Mouse (Mus musculus) megakaryocyte-erythroid progenitor cell, adult 5-6 weeks (primary cell): ENCODE measurements around the gene 1700021F07Rik. TPM values are rescaled to one million over a fixed set of nuclear protein-coding genes. Genes with fewer than 3 reads are reported as not detected.
A peak's percentile ranks its signal among the peaks of the same experiment; 100 is the strongest.

Experiments
- ATAC-seq: replicated peaks from 2 replicates; pipeline ENCODE4 v1.8.0; 2016; ENCODE audit warnings: mild to moderate bottlenecking, inconsistent platforms; ENCODE audit not compliant: severe bottlenecking, poor library complexity, low FRiP score, low TSS enrichment
- total RNA-seq, 2 experiments: library from RNA; stranded (forward) in 1 of 2; stranded (reverse) in 1 of 2; fragments of 200-1000, 215-1000 nt in 1 of 2; fragments of >200 nt in 1 of 2; fragmentation: Nextera tagmentation in 1 of 2; gene quantifications; 2 replicates each; pipeline ENCODE4 v1.2.3; 2014 to 2017

1700021F07Rik gene
- total RNA-seq (2014; fragmentation: Nextera tagmentation) (not detected in 2 replicates), total RNA-seq (2017) (not detected in 2 replicates)

GRCm38 (mm10) chr2:173522376-173522775 lies at the start of gene 1700021F07Rik:
TSS of gene 1700021F07Rik (plus strand) at chr2:173522586.
- ATAC-seq, result no peak

GRCm38 (mm10) chr2:173473233-173473632 lies 49.2 kb upstream of the 1700021F07Rik start:
- no peak for ATAC-seq

- no peak for ATAC-seq
Observed at GRCm38 (mm10) chr2:173479050-173479449, 43.3 kb upstream of the 1700021F07Rik start.

- no peak for ATAC-seq
Observed at GRCm38 (mm10) chr2:173484486-173484885, 37.9 kb upstream of the 1700021F07Rik start.

GRCm38 (mm10) chr2:173499612-173500011 lies 22.8 kb upstream of the 1700021F07Rik start:
- no peak for ATAC-seq

GRCm38 (mm10) chr2:173513977-173514376 lies 8.4 kb upstream of the 1700021F07Rik start:
- ATAC-seq, result no peak

- ATAC-seq, result no peak
Observed at GRCm38 (mm10) chr2:173515186-173515585, 7.2 kb upstream of the 1700021F07Rik start.

GRCm38 (mm10) chr2:173516150-173516855 lies 6.1 kb upstream of the 1700021F07Rik start:
- ATAC-seq, result no peak

- no peak for ATAC-seq
Observed at GRCm38 (mm10) chr2:173528493-173528892, 6.1 kb downstream of the 1700021F07Rik start.

- ATAC-seq, result no peak
Observed at GRCm38 (mm10) chr2:173532711-173533462, 10.5 kb downstream of the 1700021F07Rik start.

- 0 out of 2 replicates have a peak, but pooled peaks have one; percentile 20 for ATAC-seq
Observed at GRCm38 (mm10) chr2:173534581-173534980, 12.2 kb downstream of the 1700021F07Rik start.

- no peak for ATAC-seq
Observed at GRCm38 (mm10) chr2:173535390-173535789, 13.0 kb downstream of the 1700021F07Rik start.

GRCm38 (mm10) chr2:173535886-173536285 lies 13.5 kb downstream of the 1700021F07Rik start:
- ATAC-seq, result no peak

- ATAC-seq, result no peak
Observed at GRCm38 (mm10) chr2:173539781-173540180, 17.4 kb downstream of the 1700021F07Rik start.

GRCm38 (mm10) chr2:173541748-173542147 lies 19.4 kb downstream of the 1700021F07Rik start:
- peak; percentile 83 for ATAC-seq

- ATAC-seq, result no peak
Observed at GRCm38 (mm10) chr2:173542716-173543115, 20.3 kb downstream of the 1700021F07Rik start.

GRCm38 (mm10) chr2:173545992-173546703 lies 23.8 kb downstream of the 1700021F07Rik start:
- peak; percentile 79 for ATAC-seq

GRCm38 (mm10) chr2:173549236-173549635 lies 26.9 kb downstream of the 1700021F07Rik start:
- no peak for ATAC-seq

GRCm38 (mm10) chr2:173550681-173551080 lies 28.3 kb downstream of the 1700021F07Rik start:
- no peak for ATAC-seq

GRCm38 (mm10) chr2:173553863-173554262 lies 31.5 kb downstream of the 1700021F07Rik start:
- ATAC-seq, result peak; percentile 94
